Mouse (Mus musculus): Measurements from ENCODE around the gene Rab35. TPM values are rescaled to one million over a fixed set of nuclear protein-coding genes. Genes with fewer than 3 reads are reported as not detected.
A peak's percentile ranks its signal among the peaks of the same experiment; 100 is the strongest.

Gene Rab35
- 4.4 and 5.5 TPM in 2 replicates for polyA plus RNA-seq (2015; fragmentation: Nextera tagmentation; extraction: Ambion mirVana)

GRCm38 (mm10) chr5:115631505-115632357 is at the start of gene Rab35:
Rab35 (plus strand) TSS chr5:115631908.
- Histone ChIP-seq H3K27me3 (ENCODE audit: control insufficient read depth, insufficient read depth, low read length) (no peaks in the 10 kb centered on the region), H3K4me1 (ENCODE audit: control insufficient read depth, insufficient read depth, low read length) (peaks cover 23% of the 10 kb centered on the region), H3K27ac (ENCODE audit: low read length) (peak within 1 kb of the TSS; percentile 88), H3K36me3 (ENCODE audit: control insufficient read depth, insufficient read depth, low read length) (no peaks in the 10 kb centered on the region), H3K9me3 (replicated peaks; ENCODE audit: control insufficient read depth, low read length) (no peaks in the 10 kb centered on the region), H3K4me3 (replicated peaks; ENCODE audit: low read length) (peak within 1 kb of the TSS; percentile 76), H3K9ac (ENCODE audit: low read length) (peak within 1 kb of the TSS; percentile 96), H3K4me2 (ENCODE audit: low read depth, low read length) (peak within 1 kb of the TSS; percentile 87)
- 1% methylated on average over 62 of the region's 125 CpGs for WGBS
- ATAC-seq (ENCODE audit: insufficient read depth, low FRiP score): peak; percentile 93

DNA sequence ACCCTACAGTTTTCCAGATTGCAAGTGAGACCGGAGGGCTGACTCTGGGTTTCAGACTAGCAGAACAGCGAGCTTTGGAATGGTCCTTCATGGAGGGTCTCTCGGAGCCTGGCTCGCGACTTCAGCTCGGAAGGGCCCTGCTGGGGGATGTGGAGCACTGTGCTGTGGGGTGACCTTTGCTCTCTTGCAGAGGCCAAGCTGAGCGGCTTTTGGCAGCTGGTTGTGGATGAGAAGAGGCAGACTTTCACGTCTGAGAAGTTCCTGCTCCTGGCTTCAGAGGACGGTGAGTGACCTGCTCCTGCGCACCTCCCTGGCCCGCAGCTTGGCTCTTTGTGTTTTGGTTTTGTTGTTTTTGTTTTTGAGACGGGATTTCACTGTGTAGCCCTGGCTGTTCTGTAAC is 46.1 kb upstream of the Rab35 start:
- ATAC-seq (ENCODE audit: insufficient read depth, low FRiP score): no peak

GRCm38 (mm10) chr5:115586166-115586565 is 45.5 kb upstream of the Rab35 start:
- Histone ChIP-seq H3K27ac (ENCODE audit: low read length) (no peak overlapping the region), H3K27me3 (ENCODE audit: control insufficient read depth, insufficient read depth, low read length) (no peaks in the 10 kb centered on the region), H3K9ac (ENCODE audit: low read length) (no peak overlapping the region), H3K9me3 (replicated peaks; ENCODE audit: control insufficient read depth, low read length) (peaks cover 10% of the 10 kb centered on the region), H3K36me3 (ENCODE audit: control insufficient read depth, insufficient read depth, low read length) (peaks cover 41% of the 10 kb centered on the region), H3K4me2 (ENCODE audit: low read depth, low read length) (no peak overlapping the region), H3K4me1 (ENCODE audit: control insufficient read depth, insufficient read depth, low read length) (no peaks in the 10 kb centered on the region), H3K4me3 (replicated peaks; ENCODE audit: low read length) (no peak overlapping the region)
- 93% methylated on average over 15 of the region's 15 CpGs for WGBS
- no peak for ATAC-seq (ENCODE audit: insufficient read depth, low FRiP score)

More for the DNA sequence above, 46.1 kb upstream of the Rab35 start:
- Histone ChIP-seq H3K4me2 (ENCODE audit: low read depth, low read length) (no peak overlapping the region), H3K36me3 (ENCODE audit: control insufficient read depth, insufficient read depth, low read length) (peaks cover 47% of the 10 kb centered on the region), H3K27me3 (ENCODE audit: control insufficient read depth, insufficient read depth, low read length) (no peaks in the 10 kb centered on the region), H3K9me3 (replicated peaks; ENCODE audit: control insufficient read depth, low read length) (peaks cover 10% of the 10 kb centered on the region), H3K4me3 (replicated peaks; ENCODE audit: low read length) (no peak overlapping the region), H3K27ac (ENCODE audit: low read length) (no peak overlapping the region), H3K9ac (ENCODE audit: low read length) (no peak overlapping the region), H3K4me1 (ENCODE audit: control insufficient read depth, insufficient read depth, low read length) (no peaks in the 10 kb centered on the region)
- WGBS: 82% methylated on average over 12 of the region's 12 CpGs

DNA sequence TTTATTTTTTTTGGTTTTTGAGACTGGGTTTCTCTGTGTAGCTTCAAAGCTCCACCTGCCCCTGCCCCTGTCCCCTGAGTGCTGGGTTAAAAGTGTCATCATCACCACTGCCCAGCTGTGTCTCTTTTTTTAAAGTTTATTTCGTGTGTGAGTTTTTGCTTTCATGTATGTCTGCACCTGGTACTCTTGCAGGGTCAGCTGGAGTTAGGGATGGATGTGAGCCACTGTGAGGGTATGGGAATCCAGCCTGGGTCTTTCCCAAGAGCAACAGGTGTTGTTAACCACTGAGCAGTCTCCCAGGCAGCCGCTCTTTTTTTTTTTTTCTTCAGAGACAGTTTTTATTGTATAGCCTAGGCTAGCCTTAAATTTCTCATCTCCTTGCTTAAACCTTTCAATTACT is 44.9 kb upstream of the Rab35 start:
- no peak overlapping the region for H3K9ac ChIP-seq (ENCODE audit: low read length)
- H3K9me3 ChIP-seq (replicated peaks; ENCODE audit: control insufficient read depth, low read length): peaks cover 10% of the 10 kb centered on the region
- H3K4me1 ChIP-seq (ENCODE audit: control insufficient read depth, insufficient read depth, low read length): no peaks in the 10 kb centered on the region
- H3K27ac ChIP-seq (ENCODE audit: low read length): no peak overlapping the region
- no peak for ATAC-seq (ENCODE audit: insufficient read depth, low FRiP score)
- H3K4me3 ChIP-seq (replicated peaks; ENCODE audit: low read length): no peak overlapping the region
- H3K27me3 ChIP-seq (ENCODE audit: control insufficient read depth, insufficient read depth, low read length): no peaks in the 10 kb centered on the region
- H3K4me2 ChIP-seq (ENCODE audit: low read depth, low read length): no peak overlapping the region
- WGBS: 96% methylated on average over 2 of the region's 2 CpGs
- peaks cover 35% of the 10 kb centered on the region for H3K36me3 ChIP-seq (ENCODE audit: control insufficient read depth, insufficient read depth, low read length)

DNA sequence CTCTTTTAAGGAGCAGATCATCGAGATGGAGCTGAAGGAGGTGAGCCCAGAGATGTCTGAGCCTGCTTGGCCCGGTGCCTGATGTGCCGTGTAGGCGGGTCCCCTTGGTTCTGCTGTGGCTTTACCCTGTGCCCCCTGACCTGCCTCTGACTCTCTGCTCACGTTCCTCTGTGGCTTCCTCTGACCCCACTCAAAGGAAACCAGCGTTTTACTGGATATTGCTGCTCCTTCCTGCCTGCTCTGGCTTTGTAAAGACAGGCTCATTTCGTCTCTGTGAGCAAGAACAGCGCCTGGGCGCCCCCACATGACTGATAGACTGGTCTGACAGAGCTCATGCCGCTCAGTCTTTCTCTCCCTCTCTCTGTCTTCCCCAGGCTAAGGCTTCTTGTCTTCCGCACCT is 40.7 kb upstream of the Rab35 start:
- ATAC-seq (ENCODE audit: insufficient read depth, low FRiP score): no peak
- Histone ChIP-seq H3K9ac (ENCODE audit: low read length) (no peak overlapping the region), H3K27me3 (ENCODE audit: control insufficient read depth, insufficient read depth, low read length) (no peaks in the 10 kb centered on the region), H3K4me1 (ENCODE audit: control insufficient read depth, insufficient read depth, low read length) (no peaks in the 10 kb centered on the region), H3K36me3 (ENCODE audit: control insufficient read depth, insufficient read depth, low read length) (peaks cover 36% of the 10 kb centered on the region; the same call in 1 of the 2 replicates), H3K4me2 (ENCODE audit: low read depth, low read length) (no peak overlapping the region), H3K4me3 (replicated peaks; ENCODE audit: low read length) (no peak overlapping the region), H3K27ac (ENCODE audit: low read length) (no peak overlapping the region), H3K9me3 (replicated peaks; ENCODE audit: control insufficient read depth, low read length) (no peaks in the 10 kb centered on the region)
- 75% methylated on average over 11 of the region's 11 CpGs for WGBS

DNA sequence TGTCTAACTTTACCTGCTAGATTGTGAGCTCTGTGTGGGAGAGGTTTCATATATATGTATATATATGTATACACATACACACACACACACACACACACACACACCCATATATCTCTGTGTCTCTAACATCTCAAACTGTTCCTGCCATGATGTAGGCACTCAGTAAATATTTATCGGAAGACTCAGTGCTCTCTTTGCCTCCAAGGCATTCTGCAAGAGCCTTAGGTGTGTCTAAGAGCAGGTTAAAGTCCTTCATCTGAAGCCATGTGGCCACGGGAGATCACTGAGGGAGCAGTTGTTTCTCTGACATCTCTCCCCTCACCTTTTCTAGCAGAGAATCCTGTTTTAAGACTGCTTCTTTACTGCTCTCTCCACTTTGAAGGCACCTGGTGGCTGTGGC is 40.2 kb upstream of the Rab35 start:
- no peak for ATAC-seq (ENCODE audit: insufficient read depth, low FRiP score)
- 82% methylated on average over 2 of the region's 2 CpGs for WGBS
- Histone ChIP-seq H3K4me2 (ENCODE audit: low read depth, low read length) (no peak overlapping the region), H3K36me3 (ENCODE audit: control insufficient read depth, insufficient read depth, low read length) (peaks cover 41% of the 10 kb centered on the region), H3K27ac (ENCODE audit: low read length) (no peak overlapping the region), H3K9me3 (replicated peaks; ENCODE audit: control insufficient read depth, low read length) (no peaks in the 10 kb centered on the region), H3K4me3 (replicated peaks; ENCODE audit: low read length) (no peak overlapping the region), H3K27me3 (ENCODE audit: control insufficient read depth, insufficient read depth, low read length) (no peaks in the 10 kb centered on the region), H3K9ac (ENCODE audit: low read length) (no peak overlapping the region), H3K4me1 (ENCODE audit: control insufficient read depth, insufficient read depth, low read length) (no peaks in the 10 kb centered on the region)

- no peaks in the 10 kb centered on the region for H3K4me1 ChIP-seq (ENCODE audit: control insufficient read depth, insufficient read depth, low read length)
- 92% methylated on average over 6 of the region's 6 CpGs for WGBS
- peaks cover 19% of the 10 kb centered on the region for H3K36me3 ChIP-seq (ENCODE audit: control insufficient read depth, insufficient read depth, low read length)
- H3K4me2 ChIP-seq (ENCODE audit: low read depth, low read length): no peak overlapping the region
- no peaks in the 10 kb centered on the region for H3K27me3 ChIP-seq (ENCODE audit: control insufficient read depth, insufficient read depth, low read length)
- H3K4me3 ChIP-seq (replicated peaks; ENCODE audit: low read length): no peak overlapping the region
- H3K9ac ChIP-seq (ENCODE audit: low read length): no peak overlapping the region
- H3K27ac ChIP-seq (ENCODE audit: low read length): no peak overlapping the region
- no peaks in the 10 kb centered on the region for H3K9me3 ChIP-seq (replicated peaks; ENCODE audit: control insufficient read depth, low read length)
- no peak for ATAC-seq (ENCODE audit: insufficient read depth, low FRiP score)
Measured at GRCm38 (mm10) chr5:115603561-115603960, 28.1 kb upstream of the Rab35 start.

- no peaks in the 10 kb centered on the region for H3K9me3 ChIP-seq (replicated peaks; ENCODE audit: control insufficient read depth, low read length)
- no peak overlapping the region for H3K4me3 ChIP-seq (replicated peaks; ENCODE audit: low read length)
- H3K9ac ChIP-seq (ENCODE audit: low read length): no peak overlapping the region
- H3K36me3 ChIP-seq (ENCODE audit: control insufficient read depth, insufficient read depth, low read length): peaks cover 55% of the 10 kb centered on the region
- ATAC-seq (ENCODE audit: insufficient read depth, low FRiP score): no peak
- WGBS: 90% methylated on average over 11 of the region's 11 CpGs
- H3K27ac ChIP-seq (ENCODE audit: low read length): no peak overlapping the region
- no peak overlapping the region for H3K4me2 ChIP-seq (ENCODE audit: low read depth, low read length)
- no peaks in the 10 kb centered on the region for H3K27me3 ChIP-seq (ENCODE audit: control insufficient read depth, insufficient read depth, low read length)
- no peaks in the 10 kb centered on the region for H3K4me1 ChIP-seq (ENCODE audit: control insufficient read depth, insufficient read depth, low read length)
Measured at GRCm38 (mm10) chr5:115611566-115611965, 20.1 kb upstream of the Rab35 start.

GRCm38 (mm10) chr5:115613332-115613731 is 18.4 kb upstream of the Rab35 start:
- no peak for ATAC-seq (ENCODE audit: insufficient read depth, low FRiP score)
- no peak overlapping the region for H3K9ac ChIP-seq (ENCODE audit: low read length)
- no peak overlapping the region for H3K27ac ChIP-seq (ENCODE audit: low read length)
- 86% methylated on average over 9 of the region's 9 CpGs for WGBS
- no peak overlapping the region for H3K4me2 ChIP-seq (ENCODE audit: low read depth, low read length)
- peaks cover 57% of the 10 kb centered on the region for H3K36me3 ChIP-seq (ENCODE audit: control insufficient read depth, insufficient read depth, low read length)
- H3K4me1 ChIP-seq (ENCODE audit: control insufficient read depth, insufficient read depth, low read length): no peaks in the 10 kb centered on the region
- H3K9me3 ChIP-seq (replicated peaks; ENCODE audit: control insufficient read depth, low read length): no peaks in the 10 kb centered on the region
- H3K4me3 ChIP-seq (replicated peaks; ENCODE audit: low read length): no peak overlapping the region
- H3K27me3 ChIP-seq (ENCODE audit: control insufficient read depth, insufficient read depth, low read length): no peaks in the 10 kb centered on the region
